Mouse (Mus musculus) neural tube, embryonic 13.5 days (tissue): ENCODE measurements around the gene Sod3. TPM values are rescaled to one million over a fixed set of nuclear protein-coding genes. Genes with fewer than 3 reads are reported as not detected.

ENCODE experiments used
- ATAC-seq: fragments of 200-750 bp; cut with Nextera tagmentation; 2 replicates; pipeline ENCODE4 v1.8.0; 2017; ENCODE audit warnings: low read depth, mild to moderate bottlenecking, moderate TSS enrichment, moderate library complexity
- H3K27ac ChIP-seq: fragments of 300-500 bp; sonication (generic); replicated peaks from 2 replicates; pipeline ENCODE4 v1.5.1; 2015; ENCODE audit warnings: moderate library complexity, mild to moderate bottlenecking, inconsistent platforms
- H3K27me3 ChIP-seq: fragments of 300-500 bp; sonication (generic); 2 replicates; pipeline ENCODE4 v1.6.1; 2015; ENCODE audit warnings: mild to moderate bottlenecking, inconsistent platforms
- H3K36me3 ChIP-seq: fragments of 300-500 bp; sonication (generic); 2 replicates; pipeline ENCODE4 v1.6.1; 2015; ENCODE audit warnings: mild to moderate bottlenecking, inconsistent platforms
- H3K4me1 ChIP-seq: fragments of 300-500 bp; sonication (generic); replicated peaks from 2 replicates; pipeline ENCODE4 v1.6.1; 2015; ENCODE audit warnings: inconsistent platforms
- H3K4me2 ChIP-seq: fragments of 300-500 bp; sonication (generic); 2 replicates; pipeline ENCODE4 v1.6.1; 2015; ENCODE audit warnings: inconsistent platforms, mild to moderate bottlenecking, moderate library complexity
- H3K4me3 ChIP-seq: fragments of 300-500 bp; sonication (generic); 2 replicates; pipeline ENCODE4 v1.5.1; 2015; ENCODE audit warnings: mild to moderate bottlenecking, inconsistent platforms
- H3K9ac ChIP-seq: fragments of 300-500 bp; sonication (generic); 2 replicates; pipeline ENCODE4 v1.6.1; 2015; ENCODE audit warnings: moderate library complexity, mild to moderate bottlenecking, inconsistent platforms
- H3K9me3 ChIP-seq: fragments of 300-500 bp; sonication (generic); 2 replicates; pipeline ENCODE4 v1.6.1; 2016; ENCODE audit warnings: inconsistent platforms
- WGBS: fragments of 180-500 bp; shearing (Covaris S2); methylation state at CpG from one replicate; pipeline ENCODE4 v1.1.7; 2015; 5-methylcytosine and 5-hydroxymethylcytosine counted together
- polyA plus RNA-seq: library from polyadenylated mRNA; unstranded; fragments of >200 nt; fragmentation: Nextera tagmentation; extraction: Ambion mirVana; gene quantifications from 2 replicates; pipeline ENCODE4 v1.2.1, GENCODE M21; 2015

Sod3 gene
- polyA plus RNA-seq, 1 experiment from 2014 or later, result 1.2 TPM

GRCm38 (mm10) chr5:52388092-52388749 lies 24.6 kb downstream of the Sod3 start:
- ATAC-seq, result no peak
- 83% methylated on average over 7 of the region's 7 CpGs for WGBS
- H3K27ac ChIP-seq, result no peak overlapping the region
- H3K4me1 ChIP-seq, result no peaks in the 10 kb centered on the region
- no peak overlapping the region for H3K9ac ChIP-seq
- no peaks in the 10 kb centered on the region for H3K9me3 ChIP-seq
- no peak overlapping the region for H3K4me2 ChIP-seq
- no peaks in the 10 kb centered on the region for H3K27me3 ChIP-seq
- no peak overlapping the region for H3K4me3 ChIP-seq
- peaks cover 9% of the 10 kb centered on the region; the same call in 1 of the 2 replicates for H3K36me3 ChIP-seq

GRCm38 (mm10) chr5:52390381-52390780 lies 26.8 kb downstream of the Sod3 start:
- H3K4me1 ChIP-seq, result no peaks in the 10 kb centered on the region
- no peak for ATAC-seq
- no peak overlapping the region for H3K27ac ChIP-seq
- H3K36me3 ChIP-seq, result peaks cover 9% of the 10 kb centered on the region; the same call in 1 of the 2 replicates
- WGBS, result 88% methylated on average over 6 of the region's 6 CpGs
- no peak overlapping the region for H3K9ac ChIP-seq
- no peak overlapping the region for H3K4me3 ChIP-seq
- H3K4me2 ChIP-seq, result no peak overlapping the region
- no peaks in the 10 kb centered on the region for H3K9me3 ChIP-seq
- no peaks in the 10 kb centered on the region for H3K27me3 ChIP-seq

- H3K27me3 ChIP-seq, result no peaks in the 10 kb centered on the region
- no peaks in the 10 kb centered on the region for H3K9me3 ChIP-seq
- 70% methylated on average over 16 of the region's 16 CpGs for WGBS
- no peak overlapping the region for H3K27ac ChIP-seq
- no peak for ATAC-seq
- no peak overlapping the region for H3K4me3 ChIP-seq
- H3K4me1 ChIP-seq, result no peaks in the 10 kb centered on the region
- peak overlapping the region; percentile 10; the same call in 1 of the 2 replicates for H3K4me2 ChIP-seq
- no peak overlapping the region for H3K9ac ChIP-seq
- H3K36me3 ChIP-seq, result peaks cover 9% of the 10 kb centered on the region; the same call in 1 of the 2 replicates
These were observed 27.9 kb downstream of the Sod3 start for GRCm38 (mm10) chr5:52391471-52391870.

- no peak for ATAC-seq
- no peaks in the 10 kb centered on the region for H3K4me1 ChIP-seq
- peaks cover 9% of the 10 kb centered on the region; the same call in 1 of the 2 replicates for H3K36me3 ChIP-seq
- no peak overlapping the region for H3K4me3 ChIP-seq
- no peaks in the 10 kb centered on the region for H3K9me3 ChIP-seq
- H3K27me3 ChIP-seq, result no peaks in the 10 kb centered on the region
- no peak overlapping the region for H3K27ac ChIP-seq
- 85% methylated on average over 4 of the region's 4 CpGs for WGBS
- no peak overlapping the region for H3K4me2 ChIP-seq
- no peak overlapping the region for H3K9ac ChIP-seq
These were observed 30.2 kb downstream of the Sod3 start for GRCm38 (mm10) chr5:52393756-52394155.

- WGBS, result 65% methylated on average over 8 of the region's 8 CpGs
- H3K4me1 ChIP-seq, result peaks cover 16% of the 10 kb centered on the region; the same call in 1 of the 2 replicates
- no peak for ATAC-seq
- no peaks in the 10 kb centered on the region for H3K27me3 ChIP-seq
- H3K36me3 ChIP-seq, result no peaks in the 10 kb centered on the region
- no peak overlapping the region for H3K9ac ChIP-seq
- no peak overlapping the region for H3K4me2 ChIP-seq
- H3K27ac ChIP-seq, result no peak overlapping the region
- H3K9me3 ChIP-seq, result no peaks in the 10 kb centered on the region
- H3K4me3 ChIP-seq, result no peak overlapping the region
These were observed 40.8 kb downstream of the Sod3 start for GRCm38 (mm10) chr5:52404373-52404772.

GRCm38 (mm10) chr5:52408668-52409315 lies 45.2 kb downstream of the Sod3 start:
- WGBS, result 65% methylated on average over 7 of the region's 7 CpGs
- Histone ChIP-seq H3K9me3 (no peaks in the 10 kb centered on the region), H3K4me1 (peaks cover 17% of the 10 kb centered on the region; the same call in 1 of the 2 replicates), H3K27me3 (no peaks in the 10 kb centered on the region), H3K36me3 (no peaks in the 10 kb centered on the region), H3K9ac (no peak overlapping the region), H3K27ac (no peak overlapping the region), H3K4me3 (no peak overlapping the region), H3K4me2 (no peak overlapping the region)
- ATAC-seq, result no peak

- H3K4me2 ChIP-seq, result no peak overlapping the region
- no peak overlapping the region for H3K4me3 ChIP-seq
- no peaks in the 10 kb centered on the region for H3K9me3 ChIP-seq
- H3K27me3 ChIP-seq, result no peaks in the 10 kb centered on the region
- no peak overlapping the region for H3K9ac ChIP-seq
- 0 out of 2 replicates have a peak, but pooled peaks have one; percentile 22 for ATAC-seq
- 85% methylated on average over 12 of the region's 12 CpGs for WGBS
- no peak overlapping the region for H3K27ac ChIP-seq
- H3K36me3 ChIP-seq, result no peaks in the 10 kb centered on the region
- peaks cover 17% of the 10 kb centered on the region; the same call in 1 of the 2 replicates for H3K4me1 ChIP-seq
These were observed 46.6 kb downstream of the Sod3 start for GRCm38 (mm10) chr5:52410197-52410596.

GRCm38 (mm10) chr5:52411567-52411966 lies 48.0 kb downstream of the Sod3 start:
- no peak overlapping the region for H3K27ac ChIP-seq
- no peak overlapping the region for H3K9ac ChIP-seq
- ATAC-seq, result no peak
- no peaks in the 10 kb centered on the region for H3K36me3 ChIP-seq
- H3K4me1 ChIP-seq, result peaks cover 20% of the 10 kb centered on the region; the same call in 1 of the 2 replicates
- 60% methylated on average over 3 of the region's 3 CpGs for WGBS
- H3K4me3 ChIP-seq, result no peak overlapping the region
- H3K4me2 ChIP-seq, result no peak overlapping the region
- H3K9me3 ChIP-seq, result no peaks in the 10 kb centered on the region
- no peaks in the 10 kb centered on the region for H3K27me3 ChIP-seq

- no peak overlapping the region for H3K4me3 ChIP-seq
- 34% methylated on average over 1 of the region's 1 CpGs for WGBS
- ATAC-seq, result no peak
- no peaks in the 10 kb centered on the region for H3K9me3 ChIP-seq
- H3K4me2 ChIP-seq, result no peak overlapping the region
- no peak overlapping the region for H3K9ac ChIP-seq
- no peaks in the 10 kb centered on the region for H3K36me3 ChIP-seq
- H3K27ac ChIP-seq, result no peak overlapping the region
- no peaks in the 10 kb centered on the region for H3K27me3 ChIP-seq
- 0 out of 2 replicates have a peak, but pooled peaks cover 6% of the 10 kb centered on the region for H3K4me1 ChIP-seq
These were observed 51.6 kb downstream of the Sod3 start for GRCm38 (mm10) chr5:52415193-52415592.

GRCm38 (mm10) chr5:52415917-52416316 lies 52.3 kb downstream of the Sod3 start:
- H3K4me3 ChIP-seq, result no peak overlapping the region
- WGBS, result 94% methylated on average over 6 of the region's 6 CpGs
- H3K4me2 ChIP-seq, result no peak overlapping the region
- no peaks in the 10 kb centered on the region for H3K27me3 ChIP-seq
- no peak for ATAC-seq
- 0 out of 2 replicates have a peak, but pooled peaks cover 6% of the 10 kb centered on the region for H3K4me1 ChIP-seq
- H3K36me3 ChIP-seq, result no peaks in the 10 kb centered on the region
- H3K9ac ChIP-seq, result no peak overlapping the region
- H3K27ac ChIP-seq, result no peak overlapping the region
- H3K9me3 ChIP-seq, result no peaks in the 10 kb centered on the region

GRCm38 (mm10) chr5:52416485-52416884 lies 52.9 kb downstream of the Sod3 start:
- Histone ChIP-seq H3K4me2 (no peak overlapping the region), H3K36me3 (no peaks in the 10 kb centered on the region), H3K27ac (no peak overlapping the region), H3K27me3 (no peaks in the 10 kb centered on the region), H3K9ac (no peak overlapping the region), H3K9me3 (no peaks in the 10 kb centered on the region), H3K4me1 (0 out of 2 replicates have a peak, but pooled peaks cover 6% of the 10 kb centered on the region), H3K4me3 (no peak overlapping the region)
- 70% methylated on average over 2 of the region's 2 CpGs for WGBS
- no peak for ATAC-seq
